Mouse (Mus musculus) heart, adult 8-10 months (tissue): Measurements from ENCODE around the gene Dhrs13. TPM values are rescaled to one million over a fixed set of nuclear protein-coding genes. Genes with fewer than 3 reads are reported as not detected.

Experiments
- microRNA-seq: library from miRNA; unstranded; fragments of <30 nt; microRNA quantifications from one replicate; pipeline ENCODE4 v1.2.0, GENCODE M21; 2022
- total RNA-seq, 4 experiments: library from RNA; stranded (reverse); gene quantifications; 2 replicates each; pipeline ENCODE4 v1.2.4; 2022

Gene Dhrs13
- total RNA-seq, 4 experiments from 2014 or later, result 2.8 to 5.1 (median 4.2) TPM

Small RNA genes within 50 kb of the gene (microRNA-seq; reads per million reads assigned to microRNA genes)
- gene Mir144 (74.2 reads per million, percentile 54 among the genes with 10 or more reads in this experiment), gene Mir451a (not detected), gene Mir451b (not detected)

Other genes with a start within 250 kb of the Dhrs13 start
- gene Gm10277, start 244.5 kb upstream of the Dhrs13 start, total RNA-seq, result not detected
- under 1 TPM; 0.43 to 0.82 (median 0.59) TPM for gene Pipox, start 138.2 kb upstream of the Dhrs13 start, total RNA-seq
- under 1 TPM; 0.19 to 0.84 (median 0.52) TPM for gene Sez6, start 101.5 kb upstream of the Dhrs13 start, total RNA-seq
- gene Phf12, start 49.5 kb upstream of the Dhrs13 start, total RNA-seq, result 10 to 100 TPM; 24.8 to 27.5 (median 26.0) TPM
- gene Flot2, start 5.7 kb downstream of the Dhrs13 start, total RNA-seq, result 10 to 100 TPM; 53.5 to 62.6 (median 56.4) TPM
- gene Eral1, start 48.1 kb downstream of the Dhrs13 start, total RNA-seq, result 10 to 100 TPM; 25.9 to 31.5 (median 28.5) TPM
- 10 to 100 TPM; 10.1 to 14.1 (median 12.5) TPM for gene Fam222b, start 62.4 kb downstream of the Dhrs13 start, total RNA-seq
- 1 to 10 TPM; 3.4 to 4.3 (median 3.7) TPM for gene Traf4, start 133.3 kb downstream of the Dhrs13 start, total RNA-seq
- gene Nek8, start 144.4 kb downstream of the Dhrs13 start, total RNA-seq, result 1 to 10 TPM; 2.0 to 3.2 (median 2.3) TPM
- gene Tlcd1, start 144.4 kb downstream of the Dhrs13 start, total RNA-seq, result 1 to 10 TPM; 2.9 to 7.1 (median 5.0) TPM
- gene Rpl23a, start 151.3 kb downstream of the Dhrs13 start, total RNA-seq, result 100 to 1,000 TPM; 760 to 870 (median 833) TPM
- 1 to 10 TPM; 6.8 to 8.7 (median 8.1) TPM for gene Rab34, start 156.2 kb downstream of the Dhrs13 start, total RNA-seq
- 1 to 10 TPM in 2 of 4 experiments, under 1 TPM in 2; 0.62 to 1.6 (median 0.98) TPM for gene Proca1, start 161.1 kb downstream of the Dhrs13 start, total RNA-seq
- 10 to 100 TPM; 49.8 to 58.7 (median 53.6) TPM for gene Sdf2, start 213.5 kb downstream of the Dhrs13 start, total RNA-seq
- 10 to 100 TPM; 32.6 to 33.8 (median 32.7) TPM for gene Supt6, start 213.7 kb downstream of the Dhrs13 start, total RNA-seq
- gene 2610507B11Rik, start 229.5 kb downstream of the Dhrs13 start, total RNA-seq, result 100 to 1,000 TPM; 201 to 242 (median 210) TPM